ENCODE assay signal across 14 mouse cellular contexts in the genomic region with DNA sequence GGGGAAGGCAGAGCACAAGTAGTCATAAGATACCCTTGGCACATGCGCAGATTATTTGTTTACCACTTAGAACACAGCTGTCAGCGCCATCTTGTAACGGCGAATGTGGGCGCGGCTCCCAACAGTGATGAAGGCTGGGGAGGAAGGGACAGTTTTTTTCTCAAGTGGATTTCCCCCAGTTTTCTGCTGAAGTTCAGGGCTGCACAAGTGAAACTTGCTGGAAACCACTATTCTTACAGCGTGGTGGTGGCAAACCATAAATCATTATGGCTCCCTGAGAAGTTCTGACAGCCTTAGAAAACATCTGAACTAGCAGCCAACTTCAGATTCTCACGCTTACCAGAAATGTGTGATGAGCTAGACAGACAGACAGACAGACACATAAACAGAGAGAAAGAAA. TPM values are rescaled to one million over a fixed set of nuclear protein-coding genes. Genes with fewer than 3 reads are reported as not detected.
"Had no signal": no experiment of that assay in that cellular context is flagged by ENCODE, and none has a peak within 500 bp of the region (broad histone marks: within the 10 kb centered on the region; RNA-seq: fewer than 3 reads in every experiment).

No protein-coding gene starts in this region.

RNA-seq across cellular contexts. Expression of gene Cxcr6, which starts 56.6 kb away (rescaled TPM):
- total RNA-seq: heart, postnatal 10 days; heart, postnatal 36 days; heart, postnatal 4 days; hindbrain, postnatal 0 days; layer of hippocampus, adult 18-20 months; layer of hippocampus, adult 2 months; layer of hippocampus, adult 8-10 months; layer of hippocampus, postnatal 10 days; layer of hippocampus, postnatal 14 days; layer of hippocampus, postnatal 25 days; layer of hippocampus, postnatal 36 days; left cerebral cortex, adult 18-20 months; left cerebral cortex, adult 2 months; left cerebral cortex, adult 8-10 months had no signal
